In genomic region chr13:58933126-58933525, GRCm38 (mm10) we compare ENCODE assay signal across 14 mouse cellular contexts.
A peak's percentile ranks its signal among the peaks of the same experiment; 100 is the strongest.
DNase-seq lines count a peak whose midpoint lies in the region; ATAC-seq and TF ChIP-seq lines count a peak whose summit lies in the region.
"Had no signal": no experiment of that assay in that cellular context is flagged by ENCODE, and none has a peak within 500 bp of the region (broad histone marks: within the 10 kb centered on the region; RNA-seq: fewer than 3 reads in every experiment).

No protein-coding gene starts in this region.

- no peak overlapping the region for H3K4me3 ChIP-seq in cerebellum, adult 2 months (replicated peaks; ENCODE audit: insufficient read depth, low read depth, low read length)
- H3K4me3 ChIP-seq in midbrain, embryonic 13.5 days (replicated peaks): no peak overlapping the region
- H3K4me3 ChIP-seq in midbrain, embryonic 11.5 days (ENCODE audit: low read depth, low read length): no peak overlapping the region
- H3K4me3 ChIP-seq in liver, embryonic 11.5 days (ENCODE audit: low read depth, low read length): no peak overlapping the region
- H3K4me3 ChIP-seq: hindbrain, embryonic 15.5 days; limb, embryonic 12.5 days had no signal

- H3K27ac ChIP-seq in cerebellum, adult 2 months (ENCODE audit: insufficient read depth, low read length): peak overlapping the region; percentile 38; the same call in 1 of the 2 replicates
- H3K27ac ChIP-seq in midbrain, embryonic 13.5 days: peak overlapping the region; percentile 69
- no peak overlapping the region for H3K27ac ChIP-seq in midbrain, embryonic 11.5 days (ENCODE audit: low read depth, low read length)
- no peak overlapping the region for H3K27ac ChIP-seq in liver, embryonic 11.5 days (ENCODE audit: low read depth, low read length)
- H3K27ac ChIP-seq: hindbrain, embryonic 15.5 days had no signal

- 37% methylated on average over 4 of the region's 4 CpGs for WGBS in cerebellum, adult 2 months
- WGBS in midbrain, embryonic 13.5 days: 14% methylated on average over 4 of the region's 4 CpGs
- WGBS in midbrain, embryonic 11.5 days: 1% methylated on average over 4 of the region's 4 CpGs
- 36% methylated on average over 4 of the region's 4 CpGs for WGBS in liver, embryonic 11.5 days

- H3K36me3 ChIP-seq in midbrain, embryonic 13.5 days: no peaks in the 10 kb centered on the region
- no peaks in the 10 kb centered on the region for H3K36me3 ChIP-seq in midbrain, embryonic 11.5 days (ENCODE audit: control insufficient read depth, insufficient read depth, low read length)
- H3K36me3 ChIP-seq in liver, embryonic 11.5 days (ENCODE audit: control insufficient read depth, insufficient read depth, low read length): no peaks in the 10 kb centered on the region
- H3K36me3 ChIP-seq: hindbrain, embryonic 15.5 days; limb, embryonic 12.5 days had no signal

- ATAC-seq in midbrain, embryonic 13.5 days: peak; percentile 68
- ATAC-seq in midbrain, embryonic 11.5 days (ENCODE audit: low FRiP score): no peak
- no peak for ATAC-seq in liver, embryonic 11.5 days (replicated peaks; ENCODE audit: low FRiP score)

- TF ChIP-seq CTCF in cerebellum, adult 2 months (IDR thresholded peaks at IDR 0.05; ENCODE audit: borderline replicate concordance, insufficient read depth, low read depth, low read length): no peak

- no peak for TF ChIP-seq POLR2A in cerebellum, adult 2 months (IDR thresholded peaks at IDR 0.05; ENCODE audit: borderline replicate concordance, insufficient read depth, low read length)

- H3K9me3 ChIP-seq in midbrain, embryonic 13.5 days: no peaks in the 10 kb centered on the region
- no peaks in the 10 kb centered on the region for H3K9me3 ChIP-seq in midbrain, embryonic 11.5 days (ENCODE audit: control insufficient read depth, low read length)
- no peaks in the 10 kb centered on the region for H3K9me3 ChIP-seq in liver, embryonic 11.5 days (ENCODE audit: control insufficient read depth, low read length)
- H3K9me3 ChIP-seq: hindbrain, embryonic 15.5 days; limb, embryonic 12.5 days had no signal

- H3K4me2 ChIP-seq in midbrain, embryonic 13.5 days (replicated peaks): no peak overlapping the region
- H3K4me2 ChIP-seq in midbrain, embryonic 11.5 days: no peak overlapping the region
- H3K4me2 ChIP-seq in liver, embryonic 11.5 days: no peak overlapping the region
- H3K4me2 ChIP-seq: hindbrain, embryonic 15.5 days; limb, embryonic 12.5 days had no signal

- H3K27me3 ChIP-seq in cerebellum, adult 2 months (ENCODE audit: control insufficient read depth, insufficient read depth, low read length): no peaks in the 10 kb centered on the region
- no peaks in the 10 kb centered on the region for H3K27me3 ChIP-seq in midbrain, embryonic 13.5 days
- peaks cover 2% of the 10 kb centered on the region; the same call in 1 of the 2 replicates for H3K27me3 ChIP-seq in midbrain, embryonic 11.5 days (ENCODE audit: control insufficient read depth, insufficient read depth, low read length)
- no peaks in the 10 kb centered on the region for H3K27me3 ChIP-seq in liver, embryonic 11.5 days (replicated peaks; ENCODE audit: control insufficient read depth, insufficient read depth, low read length)
- H3K27me3 ChIP-seq: hindbrain, embryonic 15.5 days had no signal

- DNase-seq in cerebellum, adult 2 months: peak; percentile 42 to 49
- DNase-seq in cerebellum, postnatal 36 days: no peak
- DNase-seq in midbrain, embryonic 11.5 days (ENCODE audit: low spot score, missing footprints): no peak
- peak; percentile 41 for DNase-seq in mesoderm, embryonic 11.5 days (ENCODE audit: low read depth, low spot score)
- DNase-seq in retina, embryonic 14.5 days (ENCODE audit: low spot score): peak; percentile 46
- no peak for DNase-seq in liver, embryonic 11.5 days (ENCODE audit: low spot score)
- DNase-seq in gastrocnemius, adult 8-10 months (ENCODE audit: low spot score in 2 of 2): no peak
- DNase-seq: cerebellum, adult 11 months; kidney, adult 18-20 months; kidney, postnatal 14 days; lung, postnatal 14 days had no signal

- H3K9ac ChIP-seq in midbrain, embryonic 13.5 days (replicated peaks): no peak overlapping the region; the same call in 1 of the 2 replicates
- H3K9ac ChIP-seq in midbrain, embryonic 11.5 days (ENCODE audit: low read length): no peak overlapping the region
- H3K9ac ChIP-seq in liver, embryonic 11.5 days (ENCODE audit: low read depth, low read length): no peak overlapping the region
- H3K9ac ChIP-seq: hindbrain, embryonic 15.5 days; limb, embryonic 12.5 days had no signal

- peaks cover 53% of the 10 kb centered on the region for H3K4me1 ChIP-seq in cerebellum, adult 2 months (ENCODE audit: control insufficient read depth, insufficient read depth, low read length)
- H3K4me1 ChIP-seq in midbrain, embryonic 13.5 days (replicated peaks): peaks cover 47% of the 10 kb centered on the region
- peaks cover 17% of the 10 kb centered on the region for H3K4me1 ChIP-seq in midbrain, embryonic 11.5 days (ENCODE audit: control insufficient read depth, insufficient read depth, low read length)
- no peaks in the 10 kb centered on the region for H3K4me1 ChIP-seq in liver, embryonic 11.5 days (replicated peaks; ENCODE audit: control insufficient read depth, insufficient read depth, low read length)

Comparison
In these comparisons a context has a peak if more than half of its experiments do, and no peak if none do; other contexts are left out.
1. DNase-seq: peak in cerebellum, adult 2 months (2 of 2), mesoderm, embryonic 11.5 days (single experiment) and retina, embryonic 14.5 days (single experiment); none in cerebellum, postnatal 36 days (0 of 2), midbrain, embryonic 11.5 days (single experiment), liver, embryonic 11.5 days (single experiment) and gastrocnemius, adult 8-10 months (0 of 2).
2. H3K27ac ChIP-seq: peak in cerebellum, adult 2 months (single experiment) and midbrain, embryonic 13.5 days (single experiment); none in midbrain, embryonic 11.5 days (single experiment) and liver, embryonic 11.5 days (single experiment).